Mouse (Mus musculus) ES-E14 (cell line): ENCODE results near the gene Cpn2. TPM values are rescaled to one million over a fixed set of nuclear protein-coding genes. Genes with fewer than 3 reads are reported as not detected.

ENCODE experiments used
- DNase-seq: peaks from one replicate; pipeline ENCODE4 v3.0.0-alpha.2; 2013; ENCODE audit warnings: low read depth, low spot score
- H3K27ac ChIP-seq: 2 replicates; pipeline ENCODE4 v1.5.1; 2012; ENCODE audit warnings: low read depth, mild to moderate bottlenecking, low read length, moderate library complexity, mixed read lengths; ENCODE audit not compliant: poor library complexity, insufficient read depth, severe bottlenecking
- H3K36me3 ChIP-seq: 2 replicates; pipeline ENCODE4 v1.6.1; 2012; ENCODE audit warnings: mild to moderate bottlenecking, low read length, moderate library complexity, mixed read lengths; ENCODE audit not compliant: control insufficient read depth, poor library complexity, insufficient read depth, severe bottlenecking
- H3K4me1 ChIP-seq, 2 experiments: fragments of 150-350 bp in 1 of 2; sonication (generic) in 1 of 2; 2 replicates each; pipeline ENCODE4 v1.6.1; 2012; ENCODE audit warnings: low read length in 2 of 2, mild to moderate bottlenecking in 1 of 2, mixed read lengths in 1 of 2; ENCODE audit not compliant: control insufficient read depth in 2 of 2, insufficient read depth in 2 of 2, poor library complexity in 1 of 2
- H3K4me3 ChIP-seq, 2 experiments: fragments of 150-350 bp in 1 of 2; sonication (generic) in 1 of 2; 2 replicates each; pipeline ENCODE4 v1.5.1; 2012; ENCODE audit warnings: low read length in 2 of 2, low read depth in 1 of 2, mild to moderate bottlenecking in 1 of 2, mixed read lengths in 1 of 2; ENCODE audit not compliant: insufficient read depth in 1 of 2, poor library complexity in 1 of 2, severe bottlenecking in 1 of 2
- H3K9ac ChIP-seq: 2 replicates; pipeline ENCODE4 v1.6.1; 2012; ENCODE audit warnings: low read depth, mild to moderate bottlenecking, low read length, mixed read lengths; ENCODE audit not compliant: poor library complexity, insufficient read depth, severe bottlenecking
- H3K9me3 ChIP-seq: fragments of 150-350 bp; sonication (generic); 2 replicates; pipeline ENCODE4 v1.6.1; 2012; ENCODE audit warnings: low read depth, mild to moderate bottlenecking, low read length; ENCODE audit not compliant: control insufficient read depth, insufficient read depth
- CHD2 ChIP-seq: IDR thresholded peaks from 2 replicates; pipeline ENCODE4 v1.6.1; 2014; ENCODE audit warnings: mild to moderate bottlenecking, low read depth, low read length, inconsistent platforms
- HCFC1 ChIP-seq: IDR thresholded peaks from 2 replicates; pipeline ENCODE4 v1.6.1; 2012; ENCODE audit warnings: low read length, inconsistent platforms, borderline replicate concordance; ENCODE audit not compliant: insufficient read depth
- MAFK ChIP-seq: IDR thresholded peaks from 2 replicates; pipeline ENCODE4 v1.6.1; 2014; ENCODE audit warnings: mild to moderate bottlenecking, low read depth, low read length, inconsistent platforms; ENCODE audit not compliant: insufficient read depth
- ZC3H11A ChIP-seq: IDR thresholded peaks from 2 replicates; pipeline ENCODE4 v1.6.1; 2012; ENCODE audit warnings: low read depth, mild to moderate bottlenecking, inconsistent platforms, low read length, borderline replicate concordance
- ZNF384 ChIP-seq: IDR thresholded peaks from 2 replicates; pipeline ENCODE4 v1.6.1; 2012; ENCODE audit warnings: low read depth, low read length, inconsistent platforms
- in situ Hi-C, 2 experiments: fragments of 600-800 bp; cut with MboI; formaldehyde crosslinking; loops; one replicate each; pipeline ENCODE4 v1.15.1; 2025; ENCODE audit warnings: low sequenced_read_pairs in 2 of 2, inconsistent platforms in 1 of 2; ENCODE audit not compliant: unreplicated experiment in 2 of 2
- total RNA-seq: library from RNA; depleted of rRNA; stranded (reverse); fragments of 300-350 nt; gene quantifications from 2 replicates; pipeline ENCODE4 v1.2.3, GENCODE M21; 2012

Gene Cpn2
- total RNA-seq, 1 experiment, result not detected

DNA sequence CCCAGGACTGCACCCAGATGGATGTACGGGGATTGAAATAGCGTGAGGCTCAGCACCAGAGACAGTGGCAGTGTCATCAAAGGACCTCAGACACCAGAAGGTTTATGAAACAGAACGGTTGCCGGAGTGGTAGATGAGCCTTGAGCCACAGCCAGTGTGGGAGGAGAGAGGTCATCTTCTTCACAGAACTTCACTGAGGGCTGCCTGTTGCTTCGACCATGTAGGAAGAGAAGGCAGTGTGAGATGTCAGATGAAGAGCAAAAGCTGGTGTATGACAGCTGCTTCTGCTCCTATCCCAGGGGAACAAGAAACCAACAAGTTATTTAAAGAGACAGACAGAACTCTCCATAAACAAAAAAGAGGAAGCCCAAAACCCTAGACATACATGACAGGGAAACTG, 36.9 kb upstream of the Cpn2 start:
- Histone ChIP-seq H3K9me3 (no peaks in the 10 kb centered on the region), H3K36me3 (no peaks in the 10 kb centered on the region), H3K4me3 (no peak overlapping the region), H3K9ac (no peak overlapping the region), H3K4me1 (no peaks in the 10 kb centered on the region), H3K27ac (no peak overlapping the region)
- DNase-seq, result no peak
- no peak for TF ChIP-seq HCFC1
- no peak for TF ChIP-seq MAFK
- TF ChIP-seq ZC3H11A, result no peak
- no peak for TF ChIP-seq ZNF384
- TF ChIP-seq CHD2, result no peak
- in situ Hi-C loops, result no loop called here

DNA sequence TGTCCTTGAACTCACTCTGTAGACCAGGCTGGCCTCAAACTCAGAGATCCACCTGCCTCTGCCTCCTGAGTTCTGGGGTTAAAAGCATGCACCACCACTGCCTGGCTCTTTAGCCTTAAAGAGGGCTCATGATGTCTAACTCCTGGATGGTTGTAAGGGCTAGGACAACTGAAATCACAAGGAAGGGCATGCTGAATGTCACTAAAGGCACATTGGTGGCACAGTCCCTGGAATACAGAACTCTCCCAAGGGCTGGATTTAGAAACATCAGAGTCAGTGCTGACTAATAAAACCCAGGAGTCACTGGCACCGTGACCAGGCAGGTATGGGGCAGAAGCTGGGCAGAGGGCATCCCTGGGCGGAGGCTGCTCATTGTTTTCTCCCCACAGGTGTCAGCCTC, 36.1 kb upstream of the Cpn2 start:
- no peak for DNase-seq
- in situ Hi-C loops, result no loop called here

GRCm38 (mm10) chr16:30302686-30303085, 35.4 kb upstream of the Cpn2 start:
- no peak for DNase-seq
- in situ Hi-C loops, result no loop called here
- Histone ChIP-seq H3K9me3 (no peaks in the 10 kb centered on the region), H3K36me3 (no peaks in the 10 kb centered on the region), H3K27ac (no peak overlapping the region), H3K9ac (no peak overlapping the region; the same call in 1 of the 2 replicates), H3K4me1 (no peaks in the 10 kb centered on the region), H3K4me3 (no peak overlapping the region)
- TF ChIP-seq ZNF384 (no peak), MAFK (no peak), HCFC1 (no peak), CHD2 (no peak), ZC3H11A (no peak)

More for the DNA sequence above, 36.1 kb upstream of the Cpn2 start:
- H3K4me1 ChIP-seq, result no peaks in the 10 kb centered on the region
- no peaks in the 10 kb centered on the region for H3K9me3 ChIP-seq
- H3K4me3 ChIP-seq, result no peak overlapping the region
- no peak overlapping the region for H3K9ac ChIP-seq
- H3K36me3 ChIP-seq, result no peaks in the 10 kb centered on the region
- TF ChIP-seq HCFC1, result no peak
- H3K27ac ChIP-seq, result no peak overlapping the region

- in situ Hi-C loops, result no loop called here
- Histone ChIP-seq H3K4me1 (no peaks in the 10 kb centered on the region), H3K36me3 (no peaks in the 10 kb centered on the region), H3K9ac (no peak overlapping the region), H3K4me3 (no peak overlapping the region), H3K27ac (no peak overlapping the region), H3K9me3 (no peaks in the 10 kb centered on the region)
- DNase-seq, result no peak
- TF ChIP-seq HCFC1 (no peak), MAFK (no peak), CHD2 (no peak), ZC3H11A (no peak)
These were observed 32.5 kb upstream of the Cpn2 start for GRCm38 (mm10) chr16:30299711-30300277.

GRCm38 (mm10) chr16:30297450-30297849, 30.2 kb upstream of the Cpn2 start:
- in situ Hi-C loops, result no loop called here
- Histone ChIP-seq H3K36me3 (no peaks in the 10 kb centered on the region), H3K9me3 (no peaks in the 10 kb centered on the region), H3K4me3 (no peak overlapping the region), H3K9ac (no peak overlapping the region), H3K27ac (no peak overlapping the region), H3K4me1 (no peaks in the 10 kb centered on the region)
- TF ChIP-seq ZNF384 (no peak), MAFK (no peak), HCFC1 (no peak), CHD2 (no peak)
- no peak for DNase-seq
